Mouse (Mus musculus): Measurements from ENCODE around the gene Cfdp1.

- no peak for TF ChIP-seq EP300 (IDR thresholded peaks at IDR 0.05; ENCODE audit: low read depth)
- no peak for TF ChIP-seq CTCF (IDR thresholded peaks at IDR 0.05; ENCODE audit: low read depth)
These were observed 82.0 kb downstream of the Cfdp1 start for GRCm38 (mm10) chr8:111772083-111772482.

All from liver, postnatal 0 days (tissue).